Mouse (Mus musculus) lung, embryonic 14.5 days (tissue): ENCODE results near the gene Rsbn1l. TPM values are rescaled to one million over a fixed set of nuclear protein-coding genes. Genes with fewer than 3 reads are reported as not detected.

Experiments used
- ATAC-seq: fragments of 200-750 bp; cut with Nextera tagmentation; 2 replicates; pipeline ENCODE4 v1.8.0; 2017; ENCODE audit warnings: mild to moderate bottlenecking, moderate TSS enrichment, moderate library complexity; ENCODE audit not compliant: insufficient read depth
- DNase-seq: peaks from one replicate; pipeline ENCODE4 v3.0.0-alpha.2; 2015
- H3K27ac ChIP-seq: fragments of 300-500 bp; sonication (generic); 2 replicates; pipeline ENCODE4 v1.5.1; 2014; ENCODE audit warnings: low read depth, mild to moderate bottlenecking, moderate library complexity
- H3K27me3 ChIP-seq: fragments of 300-500 bp; sonication (generic); 2 replicates; pipeline ENCODE4 v1.6.1; 2014; ENCODE audit warnings: low read length, control low read depth; ENCODE audit not compliant: insufficient read depth
- H3K36me3 ChIP-seq: fragments of 300-500 bp; sonication (generic); 2 replicates; pipeline ENCODE4 v1.6.1; 2014; ENCODE audit warnings: control low read depth; ENCODE audit not compliant: insufficient read depth
- H3K4me1 ChIP-seq: fragments of 300-500 bp; sonication (generic); 2 replicates; pipeline ENCODE4 v1.6.1; 2014; ENCODE audit warnings: antibody characterized with exemption, control low read depth; ENCODE audit not compliant: insufficient read depth
- H3K4me2 ChIP-seq: fragments of 300-500 bp; sonication (generic); 2 replicates; pipeline ENCODE4 v1.6.1; 2014; ENCODE audit warnings: mild to moderate bottlenecking
- H3K4me3 ChIP-seq: fragments of 300-500 bp; sonication (generic); 2 replicates; pipeline ENCODE4 v1.5.1; 2014; ENCODE audit warnings: low read depth, low read length
- H3K9ac ChIP-seq: fragments of 300-500 bp; sonication (generic); 2 replicates; pipeline ENCODE4 v1.6.1; 2014
- H3K9me3 ChIP-seq: fragments of 300-500 bp; sonication (generic); 2 replicates; pipeline ENCODE4 v1.6.1; 2016; ENCODE audit warnings: low read depth, low read length, control low read depth
- CTCF ChIP-seq: IDR thresholded peaks from 2 replicates; pipeline ENCODE4 v1.5.1; 2016; ENCODE audit warnings: antibody characterized with exemption, low read depth
- WGBS: fragments of 180-500 bp; shearing (Covaris S2); extraction: QIAGEN DNeasy Blood & Tissue Kit; methylation state at CpG from one replicate; pipeline ENCODE4 v1.1.7; 2014; 5-methylcytosine and 5-hydroxymethylcytosine counted together
- polyA plus RNA-seq: library from polyadenylated mRNA; unstranded; fragments of >200 nt; fragmentation: Nextera tagmentation; extraction: Ambion mirVana; gene quantifications from 2 replicates; pipeline ENCODE4 v1.2.1, GENCODE M21; 2014

Rsbn1l gene
- polyA plus RNA-seq, 1 experiment from 2014 or later: 6.8 TPM

DNA sequence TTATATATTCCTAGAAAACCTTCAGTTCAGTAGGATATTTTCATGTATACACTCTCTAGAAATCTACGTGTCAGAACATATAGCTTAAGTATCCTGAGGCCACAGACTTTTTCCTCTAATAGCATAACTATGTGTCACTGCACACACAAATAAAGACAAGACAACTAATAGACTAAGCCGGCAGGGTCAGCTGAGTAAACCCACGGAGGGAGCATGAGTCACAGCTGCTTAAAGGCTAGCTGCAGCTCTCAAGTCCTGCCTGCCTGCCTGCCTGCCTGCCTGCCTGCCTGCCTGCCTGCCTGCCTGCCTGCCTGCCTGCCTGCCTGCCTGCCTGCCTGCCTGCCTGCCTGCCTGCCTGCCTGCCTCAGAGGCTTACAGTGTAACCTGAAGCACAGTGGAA lies 30.7 kb downstream of the Rsbn1l start:
- ATAC-seq (no peak), DNase-seq (no peak)
- no peaks in the 10 kb centered on the region for H3K9me3 ChIP-seq
- TF ChIP-seq CTCF: no peak
- H3K4me2 ChIP-seq: no peak overlapping the region
- H3K27me3 ChIP-seq: no peaks in the 10 kb centered on the region
- 60% methylated on average over 3 of the region's 3 CpGs for WGBS
- 0 out of 2 replicates have a peak, but pooled peaks cover 5% of the 10 kb centered on the region for H3K36me3 ChIP-seq
- no peak overlapping the region for H3K27ac ChIP-seq
- H3K9ac ChIP-seq: no peak overlapping the region
- no peaks in the 10 kb centered on the region for H3K4me1 ChIP-seq
- H3K4me3 ChIP-seq: no peak overlapping the region

DNA sequence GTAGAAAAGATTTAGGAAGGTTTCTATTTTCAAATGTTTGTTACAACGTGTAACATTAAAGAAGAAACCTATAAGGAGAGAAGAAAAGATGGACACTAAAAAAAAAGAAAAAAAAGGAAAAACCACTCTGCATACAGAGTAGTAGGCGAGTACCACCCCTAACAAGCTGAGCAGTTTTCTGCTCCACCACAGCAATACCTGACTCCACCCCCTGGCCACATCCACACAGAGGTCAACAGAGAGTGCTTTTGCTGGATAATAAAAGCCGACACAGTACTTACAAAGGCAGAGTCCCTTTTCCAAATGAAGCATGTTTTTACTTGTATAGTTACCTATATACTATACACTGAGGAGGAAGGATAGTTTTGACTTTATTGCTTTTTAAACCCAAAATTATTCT lies 31.6 kb downstream of the Rsbn1l start:
- no peaks in the 10 kb centered on the region for H3K9me3 ChIP-seq
- WGBS: 73% methylated on average over 3 of the region's 3 CpGs

GRCm38 (mm10) chr5:20919566-20919965 lies 36.6 kb downstream of the Rsbn1l start:
- H3K27me3 ChIP-seq: no peaks in the 10 kb centered on the region
- no peak overlapping the region for H3K4me3 ChIP-seq
- H3K36me3 ChIP-seq: 0 out of 2 replicates have a peak, but pooled peaks cover 5% of the 10 kb centered on the region
- no peak overlapping the region for H3K4me2 ChIP-seq
- ATAC-seq (no peak), DNase-seq (no peak)
- no peak overlapping the region for H3K9ac ChIP-seq
- no peak for TF ChIP-seq CTCF
- WGBS: 89% methylated on average over 9 of the region's 9 CpGs
- H3K4me1 ChIP-seq: no peaks in the 10 kb centered on the region
- no peak overlapping the region for H3K27ac ChIP-seq
- no peaks in the 10 kb centered on the region for H3K9me3 ChIP-seq

More for the DNA sequence above, 31.6 kb downstream of the Rsbn1l start:
- Histone ChIP-seq H3K27me3 (no peaks in the 10 kb centered on the region), H3K4me2 (no peak overlapping the region), H3K4me1 (no peaks in the 10 kb centered on the region), H3K36me3 (0 out of 2 replicates have a peak, but pooled peaks cover 5% of the 10 kb centered on the region), H3K9ac (no peak overlapping the region), H3K4me3 (no peak overlapping the region), H3K27ac (no peak overlapping the region)
- TF ChIP-seq CTCF: no peak
- DNase-seq (no peak), ATAC-seq (no peak)

DNA sequence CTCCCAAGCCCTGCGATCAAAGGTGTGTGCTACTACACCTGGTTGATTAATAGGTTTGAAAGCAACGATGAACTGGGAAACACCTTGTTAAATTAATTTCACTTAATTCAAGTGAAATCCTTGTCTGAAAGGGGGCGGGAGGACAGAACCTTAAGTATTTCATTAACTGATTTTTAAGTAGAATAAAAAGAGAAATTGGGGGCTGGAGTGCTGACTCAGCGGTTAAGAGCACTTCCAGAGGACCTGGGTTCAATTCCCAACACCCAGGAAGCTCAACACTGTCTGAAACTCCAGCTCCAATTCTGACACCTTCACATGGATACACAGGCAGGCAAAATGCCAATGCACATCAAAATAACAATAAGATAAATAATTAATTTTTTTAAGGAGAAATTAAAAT lies 37.2 kb downstream of the Rsbn1l start:
- H3K4me3 ChIP-seq: no peak overlapping the region
- ATAC-seq (no peak), DNase-seq (no peak)
- H3K9ac ChIP-seq: no peak overlapping the region
- TF ChIP-seq CTCF: no peak
- no peak overlapping the region for H3K4me2 ChIP-seq
- no peaks in the 10 kb centered on the region for H3K4me1 ChIP-seq
- no peaks in the 10 kb centered on the region for H3K9me3 ChIP-seq
- no peak overlapping the region for H3K27ac ChIP-seq
- no peaks in the 10 kb centered on the region for H3K27me3 ChIP-seq
- 0 out of 2 replicates have a peak, but pooled peaks cover 5% of the 10 kb centered on the region for H3K36me3 ChIP-seq
- 95% methylated on average over 4 of the region's 4 CpGs for WGBS

DNA sequence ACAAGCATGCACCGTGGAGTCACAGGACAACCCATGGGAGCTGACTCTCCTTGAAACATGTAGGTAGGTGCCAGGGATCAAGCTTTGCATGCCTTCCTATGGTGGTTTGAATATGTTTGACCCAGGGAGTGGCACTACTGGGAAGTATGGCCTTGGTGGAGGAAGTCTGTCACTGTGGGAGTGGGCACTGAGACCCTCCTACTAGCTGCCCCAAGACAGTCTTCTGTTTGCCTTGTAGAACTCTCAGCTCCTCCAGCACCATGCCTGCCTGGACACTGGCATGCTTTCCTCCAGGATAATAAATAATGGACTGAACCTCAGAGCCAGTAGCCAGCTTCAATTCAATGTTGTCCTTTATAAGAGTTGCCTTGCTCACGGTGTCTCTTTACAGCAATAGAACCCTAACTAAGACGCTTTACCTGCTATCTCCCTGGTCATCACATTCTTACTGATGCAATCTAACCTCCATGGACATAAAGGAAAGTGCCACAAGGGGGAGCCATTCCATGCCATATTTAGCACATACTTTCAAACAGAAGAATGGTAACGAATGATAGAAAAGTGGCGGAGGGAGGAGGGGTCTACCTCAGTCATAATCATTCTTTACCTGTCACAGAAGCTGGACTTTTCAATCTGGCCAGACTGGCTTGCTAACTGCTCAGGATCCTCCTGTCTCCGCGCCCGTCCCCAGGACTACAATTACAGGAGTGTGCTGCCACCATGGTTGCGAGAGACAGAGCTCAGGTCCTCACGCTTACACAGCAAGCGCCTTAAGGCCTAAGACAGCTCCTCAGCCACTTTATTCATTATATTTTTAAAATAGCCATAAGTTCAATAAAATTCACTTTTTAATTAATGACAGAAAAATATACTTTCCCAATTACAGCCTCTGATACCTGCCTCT lies 42.6 kb downstream of the Rsbn1l start:
- no peaks in the 10 kb centered on the region for H3K4me1 ChIP-seq
- H3K4me2 ChIP-seq: no peak overlapping the region
- TF ChIP-seq CTCF: peak; percentile 84
- no peaks in the 10 kb centered on the region for H3K36me3 ChIP-seq
- WGBS: 71% methylated on average over 11 of the region's 11 CpGs
- no peak overlapping the region for H3K4me3 ChIP-seq
- peak; percentile 52; the same call in 1 of the 2 replicates for ATAC-seq
- no peak overlapping the region for H3K27ac ChIP-seq
- no peak overlapping the region for H3K9ac ChIP-seq
- H3K27me3 ChIP-seq: no peaks in the 10 kb centered on the region
- H3K9me3 ChIP-seq: no peaks in the 10 kb centered on the region
- DNase-seq: peak; percentile 84

DNA sequence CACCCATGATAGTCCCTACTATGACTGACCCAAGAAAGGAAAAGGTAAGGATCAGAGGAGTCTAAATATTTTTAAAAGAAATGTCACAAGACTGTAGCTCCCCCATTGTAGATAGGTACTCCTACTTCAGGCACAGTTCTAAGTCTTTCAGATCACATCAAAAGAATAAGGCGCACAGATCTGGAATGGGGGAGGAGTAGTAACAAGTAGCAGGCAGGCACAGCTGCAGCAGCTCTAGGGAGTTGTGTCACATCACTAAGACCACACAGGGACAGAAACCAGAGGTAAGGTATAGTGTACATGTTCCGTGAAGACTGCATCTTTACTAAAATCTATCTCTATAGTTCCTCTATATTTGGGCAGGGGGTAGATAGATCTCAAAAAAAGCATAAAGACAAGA lies 44.5 kb downstream of the Rsbn1l start:
- Histone ChIP-seq H3K4me3 (no peak overlapping the region), H3K36me3 (peaks cover 9% of the 10 kb centered on the region; the same call in 1 of the 2 replicates), H3K27ac (no peak overlapping the region), H3K27me3 (no peaks in the 10 kb centered on the region), H3K9ac (no peak overlapping the region), H3K9me3 (no peaks in the 10 kb centered on the region), H3K4me1 (no peaks in the 10 kb centered on the region), H3K4me2 (no peak overlapping the region)
- DNase-seq (no peak), ATAC-seq (no peak)
- WGBS: 83% methylated on average over 2 of the region's 2 CpGs
- no peak for TF ChIP-seq CTCF

DNA sequence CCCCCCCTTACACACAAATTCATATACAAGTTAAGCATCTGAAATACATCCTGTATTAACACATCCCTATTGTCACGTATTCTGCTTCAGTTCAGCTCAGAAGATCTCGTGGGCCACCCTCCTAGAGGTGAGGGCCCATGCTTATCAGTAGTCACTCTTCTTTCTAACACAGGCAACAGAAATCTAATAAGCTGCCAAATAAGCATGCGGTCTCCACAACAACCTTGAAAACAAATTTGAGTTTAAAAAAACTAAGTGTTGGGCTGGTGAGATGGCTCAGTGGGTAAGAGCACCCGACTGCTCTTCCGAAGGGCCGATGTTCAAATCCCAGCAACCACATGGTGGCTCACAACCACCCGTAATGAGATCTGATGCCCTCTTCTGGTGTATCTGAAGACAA lies 50.0 kb downstream of the Rsbn1l start:
- Histone ChIP-seq H3K4me1 (no peaks in the 10 kb centered on the region), H3K27me3 (no peaks in the 10 kb centered on the region), H3K27ac (no peak overlapping the region), H3K4me2 (no peak overlapping the region), H3K9me3 (no peaks in the 10 kb centered on the region), H3K36me3 (peaks cover 19% of the 10 kb centered on the region; the same call in 1 of the 2 replicates), H3K9ac (no peak overlapping the region), H3K4me3 (no peak overlapping the region)
- 92% methylated on average over 7 of the region's 7 CpGs for WGBS
- TF ChIP-seq CTCF: no peak
- DNase-seq (no peak), ATAC-seq (no peak)
